Mouse (Mus musculus) right cerebral cortex, postnatal 14 days (tissue): ENCODE data around the gene Tnnt2.
A peak's percentile ranks its signal among the peaks of the same experiment; 100 is the strongest.

Source experiments
- DNase-seq: peaks from one replicate; pipeline ENCODE4 v3.0.0; 2022

The Tnnt2 gene

DNA sequence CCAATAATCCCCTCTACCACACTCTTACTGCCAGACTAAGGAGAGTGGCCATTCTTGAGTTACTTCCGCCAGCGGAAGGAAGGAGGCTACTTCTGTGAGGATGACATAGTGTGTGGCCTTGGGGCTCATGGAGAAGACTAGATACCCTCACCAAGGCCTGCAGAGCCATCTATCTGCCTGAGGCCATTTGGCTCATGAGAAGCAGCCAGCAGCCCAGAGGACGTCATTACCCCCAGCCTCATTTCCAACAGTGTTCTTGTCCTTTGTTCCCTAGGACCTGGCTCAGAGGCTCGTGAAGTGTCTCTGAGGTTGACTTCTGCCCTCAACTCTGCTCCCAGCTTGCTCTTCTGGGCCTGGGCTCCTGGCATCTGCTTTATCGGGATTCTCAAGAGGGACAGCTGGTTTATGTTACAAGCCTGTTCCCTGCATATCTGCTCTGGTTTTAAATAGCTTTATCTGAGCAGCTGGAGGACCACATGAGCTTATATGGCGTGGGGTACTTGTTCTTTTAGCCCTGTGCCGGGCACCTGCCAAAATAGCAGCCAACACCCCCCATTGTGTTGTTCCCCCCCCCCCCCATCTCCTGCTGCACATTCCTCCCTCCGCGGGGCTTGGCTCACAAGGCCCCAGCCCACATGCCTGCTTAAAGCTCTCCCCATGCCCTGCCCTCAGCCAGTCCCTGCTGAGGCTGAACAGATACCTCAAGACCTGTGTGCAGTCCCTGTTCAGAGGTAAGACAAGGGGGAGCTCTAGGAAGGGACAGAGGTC lies at the start of gene Tnnt2:
Tnnt2 (plus strand) TSS at position 639 of the 768 bp plus-strand sequence.
- DNase-seq, result no peak

DNA sequence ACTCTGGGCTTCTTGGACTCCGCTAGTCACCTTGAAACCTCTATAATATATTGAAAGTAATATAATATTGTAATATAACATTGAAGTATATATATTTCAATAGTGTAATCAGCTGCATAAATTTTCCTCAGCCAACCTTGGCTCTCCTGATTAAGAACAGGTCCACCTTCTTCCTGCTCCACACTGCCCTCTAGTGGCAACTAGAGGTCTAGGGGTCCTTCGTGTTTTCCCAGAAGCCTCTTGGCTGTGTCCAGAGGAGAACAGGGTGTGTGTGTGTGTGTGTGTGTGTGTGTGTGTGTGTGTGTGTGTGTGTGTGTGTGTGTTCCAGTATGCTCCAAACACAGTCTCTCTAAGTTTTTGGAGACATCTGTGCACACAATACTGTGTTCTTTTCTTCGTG lies 48.4 kb upstream of the Tnnt2 start:
- DNase-seq, result peak; percentile 73

DNA sequence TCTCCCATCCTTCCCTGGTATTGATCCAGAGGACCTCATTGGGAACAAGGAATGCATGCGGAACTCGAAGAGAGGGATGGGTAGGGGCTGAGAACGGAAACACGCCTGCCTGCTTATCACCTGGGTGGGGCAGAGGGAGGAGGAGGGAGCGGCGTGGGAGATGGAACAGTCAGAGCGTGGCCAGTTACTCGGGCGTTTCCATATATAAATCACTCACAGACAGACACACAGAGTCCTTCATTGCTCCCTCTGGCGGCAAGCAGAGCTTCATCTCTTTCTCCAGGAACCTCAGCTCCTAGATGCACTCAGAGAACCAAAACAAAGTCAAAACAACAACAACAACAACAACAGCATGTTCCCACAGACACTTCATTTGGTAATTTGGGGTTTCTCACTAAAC lies 47.4 kb upstream of the Tnnt2 start:
- peak; percentile 45 for DNase-seq

DNA sequence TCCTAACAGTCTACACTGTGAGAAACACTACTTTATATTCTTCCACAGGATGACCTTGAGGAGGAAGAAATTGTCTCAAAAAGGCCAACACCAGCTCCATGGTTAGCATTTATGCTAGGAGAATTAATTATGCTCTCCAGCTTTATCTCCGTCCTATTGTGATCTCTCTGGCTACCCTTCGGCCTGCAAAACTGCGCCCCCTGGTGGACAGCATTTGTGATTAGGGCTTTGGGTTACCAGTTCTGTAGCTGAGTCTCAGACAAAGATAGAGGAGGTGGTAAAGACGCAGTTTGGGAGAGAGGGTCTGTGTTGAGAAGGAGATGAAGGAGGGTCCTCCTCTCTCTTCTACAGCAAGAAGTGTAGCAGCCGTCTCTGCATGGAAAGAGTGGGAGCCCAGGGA lies 46.3 kb upstream of the Tnnt2 start:
- peak; percentile 74 for DNase-seq

DNA sequence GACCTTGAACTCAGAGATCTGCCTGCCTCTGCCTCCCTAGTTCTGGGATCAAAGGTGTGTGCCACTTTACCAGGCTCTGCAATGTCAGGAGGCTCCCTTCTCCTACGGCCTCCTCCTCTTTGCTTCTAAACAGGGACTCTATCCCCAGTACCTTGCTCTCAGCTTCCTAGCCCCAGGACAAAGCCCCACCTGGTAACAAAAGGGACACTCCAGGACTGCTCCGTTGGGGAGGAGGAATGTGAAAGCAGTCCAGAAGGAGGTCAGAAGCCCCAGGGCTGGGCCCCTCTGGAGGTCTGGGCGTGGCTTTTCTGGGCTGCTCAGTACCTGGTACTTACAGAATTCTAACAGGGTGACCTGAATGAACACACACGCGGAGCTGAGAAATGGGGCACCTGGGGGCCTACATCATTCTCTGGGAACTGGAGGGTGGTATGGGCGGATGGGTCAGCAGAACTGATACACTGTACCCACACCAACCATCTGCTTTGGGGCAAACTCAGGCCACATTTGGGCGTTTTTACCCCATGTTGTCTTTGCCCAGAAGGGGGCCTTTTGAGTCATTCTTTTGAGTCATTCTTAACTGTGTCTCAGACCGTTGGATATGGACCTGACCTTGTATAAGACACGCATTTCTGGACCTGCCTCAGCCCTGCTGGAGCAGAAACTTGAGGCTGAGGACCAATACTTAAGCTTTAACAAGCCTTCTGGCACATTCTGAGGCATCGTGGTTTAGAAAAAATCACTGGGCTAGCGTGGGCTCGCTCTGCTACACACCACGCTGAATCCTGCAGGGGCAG lies 43.8 kb upstream of the Tnnt2 start:
- no peak for DNase-seq

DNA sequence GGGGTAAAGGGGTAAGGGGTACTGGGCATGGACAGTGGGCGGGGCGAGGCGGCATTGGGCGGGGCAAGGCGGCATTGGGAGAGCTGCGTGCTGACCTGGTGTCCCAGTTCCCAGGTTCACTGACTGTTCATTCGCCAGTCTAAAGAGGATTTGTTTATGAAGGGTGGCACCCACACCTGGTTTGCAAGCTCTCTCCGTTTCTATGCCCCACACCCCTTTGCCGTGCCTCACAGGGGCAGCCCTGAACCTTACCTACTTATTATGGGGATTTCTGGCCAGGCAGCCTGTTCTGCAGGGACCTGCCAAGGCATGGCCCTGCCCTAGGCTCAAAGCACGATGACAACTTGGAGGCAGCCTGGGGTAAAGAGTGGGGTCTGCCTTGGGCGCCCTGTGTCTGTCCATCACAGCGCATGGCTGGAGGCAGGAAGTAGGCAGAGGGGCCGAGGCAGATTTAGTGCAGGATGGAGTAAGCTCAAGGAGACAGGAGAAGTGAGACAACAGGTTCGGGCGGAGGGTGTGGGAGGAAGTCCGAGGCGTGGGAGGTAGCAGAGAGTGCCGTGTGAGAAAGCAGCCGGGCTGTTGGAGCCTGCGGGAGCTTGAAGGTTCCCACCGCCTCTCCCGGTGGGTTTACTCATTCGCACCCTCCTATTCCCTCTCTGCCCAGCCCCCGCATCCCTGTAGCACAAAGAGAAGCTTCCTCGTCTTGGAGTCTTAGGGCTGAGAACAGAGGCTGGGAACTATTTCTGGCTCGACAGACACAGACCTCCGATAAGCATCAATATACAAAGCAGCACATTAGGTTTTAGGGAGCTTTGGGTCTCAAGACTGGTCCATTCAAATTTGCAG lies 42.6 kb upstream of the Tnnt2 start:
- peak; percentile 59 for DNase-seq

DNA sequence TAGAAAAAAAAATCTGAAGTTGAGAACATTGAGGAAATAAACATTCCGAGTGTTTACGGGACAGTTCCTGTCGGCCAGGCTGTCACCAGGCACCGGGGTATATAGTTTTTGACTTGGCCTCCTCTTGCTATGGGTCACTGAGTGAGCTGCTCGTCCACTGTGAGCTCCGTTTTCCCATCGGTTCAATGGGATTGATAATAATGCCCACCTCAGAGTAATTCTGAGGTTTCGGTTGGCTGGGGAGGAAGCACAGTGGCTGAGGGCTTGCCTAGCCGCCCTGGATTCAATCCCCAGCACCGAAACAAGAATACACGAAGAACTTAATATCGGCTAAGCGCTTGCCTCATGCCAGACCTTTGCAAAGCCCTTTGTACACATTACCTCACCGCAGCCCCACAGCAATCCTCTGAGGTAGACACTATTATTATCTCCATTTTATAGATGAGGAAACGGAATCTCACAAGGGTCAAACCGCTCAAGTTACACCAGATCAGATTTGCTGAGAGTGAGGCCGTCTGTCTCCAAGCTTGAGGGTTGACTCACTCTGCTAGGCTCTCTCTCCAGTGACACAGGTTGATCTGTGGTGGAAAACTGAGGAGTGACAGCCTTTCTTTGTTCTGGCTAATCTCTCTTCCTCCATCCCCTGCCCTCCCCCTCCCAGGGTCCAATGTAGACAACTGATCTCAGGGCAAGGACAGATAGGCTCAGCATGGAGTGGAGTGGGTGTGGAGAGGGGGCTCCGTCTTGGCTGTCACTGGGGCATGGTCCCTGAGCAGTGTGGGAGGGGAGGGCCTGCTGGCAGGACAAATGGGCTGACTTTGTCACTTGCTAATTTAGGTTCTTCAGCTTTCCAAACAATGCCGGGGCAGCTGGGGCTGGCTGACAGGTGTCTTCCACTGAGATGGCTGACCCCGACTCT lies 41.7 kb upstream of the Tnnt2 start:
- DNase-seq, result no peak

DNA sequence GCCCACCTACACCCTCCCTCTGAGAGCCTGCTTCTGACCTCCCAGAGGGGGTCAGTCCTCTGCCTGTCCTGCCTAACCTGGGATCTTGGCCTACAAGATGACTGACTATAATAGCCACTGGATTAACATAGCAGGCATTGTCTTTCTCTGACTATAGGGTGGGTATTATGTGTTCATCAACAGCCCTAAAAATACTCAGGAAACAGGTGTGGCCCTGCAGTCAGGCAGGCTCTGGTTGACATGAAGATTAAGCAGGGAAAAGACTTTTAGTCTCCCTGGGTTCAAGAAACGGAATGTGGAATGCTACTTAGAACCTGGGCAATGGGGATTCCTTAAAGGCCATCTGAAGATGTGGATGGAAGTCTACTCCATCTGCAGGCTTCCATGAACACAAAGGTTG lies 37.7 kb upstream of the Tnnt2 start:
- DNase-seq, result no peak

DNA sequence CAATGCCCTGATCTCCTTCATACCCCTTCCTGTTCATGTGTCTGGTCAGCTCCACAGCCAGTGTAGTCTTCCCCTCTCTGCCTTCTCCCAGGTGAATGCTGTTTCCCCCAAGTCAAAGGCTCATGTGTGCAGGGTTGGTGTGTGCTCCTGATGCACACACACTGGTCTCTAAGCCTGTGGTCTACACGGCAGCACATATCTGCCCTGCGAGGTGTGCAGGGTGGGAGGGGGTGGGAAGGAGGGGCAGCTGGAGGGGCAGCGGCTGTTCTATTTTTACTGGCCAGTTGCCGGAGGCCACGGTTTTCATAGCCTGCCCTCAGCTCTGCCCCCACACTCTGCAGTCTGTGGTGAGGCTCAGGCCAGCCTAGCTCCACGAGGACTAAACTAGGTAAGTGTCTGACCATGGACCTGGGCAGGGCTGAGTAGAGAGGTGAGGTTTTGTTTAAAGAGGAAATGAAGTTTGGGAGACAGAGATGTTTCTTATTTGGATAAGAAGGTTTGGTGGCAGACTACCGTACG lies 37.0 kb upstream of the Tnnt2 start:
- DNase-seq, result no peak

DNA sequence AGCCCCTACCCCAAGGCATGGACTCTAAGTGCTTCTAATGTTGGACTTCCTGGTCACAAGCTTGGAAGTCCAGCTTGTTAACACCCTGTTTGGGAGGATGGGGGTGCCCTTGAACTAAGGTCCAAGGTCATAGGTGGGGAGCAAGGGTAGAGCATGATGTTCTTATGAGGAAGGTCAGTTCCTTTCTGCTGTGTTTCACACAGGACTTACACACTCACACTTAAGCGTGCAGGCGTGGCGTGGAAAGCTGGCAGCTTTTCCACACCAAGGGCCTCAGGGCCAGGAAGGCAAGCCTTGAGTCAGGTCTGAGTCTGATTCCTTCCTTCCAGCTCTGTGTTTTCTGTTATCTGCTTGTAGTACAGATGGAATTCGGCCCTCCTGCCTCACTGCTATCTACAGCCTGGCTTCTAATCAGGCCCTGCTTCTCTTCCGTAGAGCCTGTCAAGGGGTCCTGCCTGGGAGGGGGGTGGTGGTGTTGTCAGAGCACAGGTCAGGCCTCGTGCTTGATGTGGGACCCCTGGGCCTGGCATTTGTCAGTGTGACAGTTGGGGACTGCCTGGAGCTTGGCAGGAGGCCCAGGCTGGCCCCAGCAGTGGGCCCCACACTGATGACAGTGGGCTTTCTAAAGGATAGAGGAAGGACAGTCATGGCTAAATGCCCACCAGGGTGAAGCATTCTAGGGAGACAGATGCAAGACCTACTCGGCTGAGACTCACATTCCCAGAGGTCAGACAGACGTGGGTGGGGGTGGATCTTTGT lies 35.8 kb upstream of the Tnnt2 start:
- no peak for DNase-seq

DNA sequence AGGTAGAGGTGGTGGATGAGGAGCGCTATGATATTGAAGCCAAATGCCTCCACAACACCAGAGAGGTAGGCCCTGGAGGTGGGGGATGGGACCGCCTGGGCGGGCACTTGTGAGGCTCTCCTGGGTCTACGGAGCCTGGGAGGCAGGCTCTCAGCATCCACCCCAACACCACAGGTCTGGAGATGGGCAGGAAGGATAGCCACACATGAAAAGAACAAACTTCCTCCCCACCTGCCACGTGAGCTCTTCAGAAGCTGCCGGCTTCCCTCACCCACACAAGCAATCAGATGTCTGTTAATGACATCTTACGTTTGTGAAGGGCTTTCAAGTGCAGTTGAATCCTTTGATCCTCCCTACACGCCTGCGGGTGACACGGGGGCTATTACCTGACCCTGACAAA lies 28.6 kb upstream of the Tnnt2 start:
- no peak for DNase-seq

DNA sequence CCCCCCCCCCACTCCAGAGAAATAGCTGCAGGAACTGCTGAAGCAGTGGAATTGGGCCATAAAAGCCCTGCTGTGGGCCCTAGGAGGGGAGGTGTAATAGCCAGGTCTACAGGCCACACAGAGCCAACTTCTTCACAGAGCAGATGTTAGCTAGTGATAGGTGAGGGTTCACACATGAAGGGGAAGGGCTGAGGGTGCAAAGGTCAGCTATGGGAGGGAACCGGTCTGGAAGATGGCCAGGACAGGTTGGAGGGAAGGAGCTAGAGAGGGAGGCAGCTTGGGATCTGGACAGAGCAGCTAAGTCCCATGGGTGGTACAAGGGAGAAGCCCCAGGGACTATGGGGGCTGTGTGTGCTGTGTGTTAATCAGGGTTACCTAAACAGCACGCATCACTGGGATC lies 26.0 kb upstream of the Tnnt2 start:
- DNase-seq, result no peak

DNA sequence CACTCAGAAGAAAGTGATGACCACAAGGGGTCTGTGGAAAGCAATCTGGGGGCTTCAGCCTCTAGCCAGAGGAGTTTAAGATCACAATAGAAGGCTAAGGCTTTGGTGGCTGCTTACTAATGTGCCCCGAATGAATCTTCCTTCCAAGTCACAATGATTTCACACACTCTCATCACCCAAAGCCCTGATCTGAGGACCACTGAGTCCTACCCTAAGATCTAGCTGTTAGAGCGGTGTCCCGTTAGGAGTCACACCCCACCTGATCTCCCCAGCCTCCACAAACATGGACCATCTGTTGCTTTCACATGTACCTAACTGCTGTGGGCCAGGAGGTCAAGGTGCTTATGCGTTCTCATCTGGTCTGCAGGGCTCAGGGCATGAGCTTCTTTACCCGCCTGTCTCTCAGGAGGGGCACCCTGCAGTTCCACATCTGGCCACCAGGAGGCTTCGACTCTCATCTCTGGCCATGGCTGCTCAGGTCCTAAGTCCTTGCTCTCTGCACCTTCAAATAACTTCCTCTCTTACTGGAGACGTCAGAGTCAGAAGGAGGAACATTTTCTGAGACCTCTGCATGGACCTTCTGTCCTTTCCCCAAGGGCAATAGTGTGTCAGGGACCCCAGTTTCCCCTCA lies 25.0 kb upstream of the Tnnt2 start:
- DNase-seq, result peak; percentile 87

DNA sequence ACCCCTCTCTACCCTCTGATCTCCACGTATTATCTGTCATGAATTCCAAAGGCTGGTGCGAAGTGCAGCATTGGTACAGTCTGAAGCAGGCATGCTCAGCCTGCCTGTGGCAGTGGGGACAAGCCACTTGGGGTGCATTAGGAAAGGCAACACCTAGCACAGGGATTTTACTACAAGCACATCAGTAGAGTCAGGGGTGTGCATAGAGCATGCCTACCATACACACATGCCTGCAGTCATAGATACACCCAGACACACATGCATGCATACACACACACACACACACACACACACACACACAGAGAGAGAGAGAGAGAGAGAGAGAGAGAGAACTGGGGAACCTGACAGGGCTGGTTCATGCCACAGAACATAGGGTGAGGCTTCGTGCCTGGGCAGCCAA lies 23.9 kb upstream of the Tnnt2 start:
- no peak for DNase-seq

DNA sequence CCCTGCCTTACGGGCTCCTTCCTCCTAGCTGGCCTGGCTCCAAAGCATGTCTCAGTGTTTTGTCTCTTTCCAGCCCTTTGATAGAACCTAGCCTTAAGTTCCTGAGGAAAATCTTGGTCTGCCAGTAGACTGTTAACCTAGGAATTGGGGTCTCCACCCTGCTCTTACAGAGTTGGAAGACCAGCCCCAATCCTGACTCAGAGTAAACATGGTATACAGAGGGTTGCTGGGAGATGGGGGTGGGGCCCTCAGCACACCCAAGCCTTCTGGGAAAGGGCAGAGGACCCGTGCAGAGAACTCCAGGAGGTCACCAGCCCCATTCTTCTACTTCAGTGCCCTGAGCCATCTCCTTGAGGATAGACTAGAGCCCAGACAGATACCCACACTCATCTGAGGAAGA lies 23.5 kb upstream of the Tnnt2 start:
- no peak for DNase-seq

DNA sequence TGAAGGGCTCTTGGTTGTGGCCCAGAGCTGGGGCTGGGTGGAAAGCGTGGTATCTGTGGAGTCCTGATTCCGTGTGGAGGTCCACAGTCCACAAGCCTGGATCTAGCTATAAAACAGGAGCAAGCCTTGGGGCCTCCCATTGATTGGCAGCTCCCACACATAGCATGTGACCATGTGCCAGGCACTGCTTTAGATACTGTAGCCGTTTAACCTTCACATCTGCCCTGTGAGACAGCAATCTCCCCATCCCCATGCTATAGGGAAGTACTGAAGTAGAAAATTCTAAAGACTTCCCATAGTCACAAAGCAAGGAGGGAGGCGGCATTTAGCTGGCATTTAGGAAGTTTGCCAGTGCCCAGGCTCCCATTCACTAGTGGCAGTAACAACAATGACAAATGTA lies 23.1 kb upstream of the Tnnt2 start:
- no peak for DNase-seq

DNA sequence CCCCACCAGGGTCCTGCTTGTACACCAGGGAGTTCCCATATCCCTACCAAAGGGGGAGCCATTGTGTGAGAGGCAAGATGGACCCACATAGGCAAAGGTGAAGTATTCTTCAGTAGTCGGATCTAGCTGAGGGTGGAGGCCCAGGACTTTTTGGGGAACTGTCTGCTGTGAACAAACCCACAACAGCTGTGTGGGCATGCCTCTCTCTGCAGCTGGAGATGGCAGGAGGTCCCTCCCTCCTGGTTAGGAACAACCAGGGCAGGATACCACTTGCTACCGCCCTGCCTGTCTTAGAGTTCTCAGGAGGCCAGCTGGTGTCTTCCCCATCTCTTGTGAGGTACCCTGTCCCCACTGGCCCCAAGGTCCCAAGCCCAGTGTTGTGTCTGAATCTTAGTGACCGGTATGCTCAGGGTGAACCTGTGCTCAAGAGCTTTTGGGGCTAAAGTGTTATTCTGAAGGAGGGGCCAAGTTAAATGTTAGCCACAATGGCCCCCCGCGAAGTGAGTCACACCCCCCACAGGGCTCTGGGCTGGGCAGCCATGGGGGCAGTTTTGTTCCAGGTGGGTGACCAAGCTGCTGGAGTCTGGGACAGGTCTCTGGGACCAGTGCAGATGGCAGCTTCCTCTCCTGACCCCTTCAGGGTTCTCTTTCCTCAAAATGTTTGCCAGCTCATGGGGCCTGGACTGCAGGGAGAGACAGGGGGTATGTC lies 22.3 kb upstream of the Tnnt2 start:
- no peak for DNase-seq

DNA sequence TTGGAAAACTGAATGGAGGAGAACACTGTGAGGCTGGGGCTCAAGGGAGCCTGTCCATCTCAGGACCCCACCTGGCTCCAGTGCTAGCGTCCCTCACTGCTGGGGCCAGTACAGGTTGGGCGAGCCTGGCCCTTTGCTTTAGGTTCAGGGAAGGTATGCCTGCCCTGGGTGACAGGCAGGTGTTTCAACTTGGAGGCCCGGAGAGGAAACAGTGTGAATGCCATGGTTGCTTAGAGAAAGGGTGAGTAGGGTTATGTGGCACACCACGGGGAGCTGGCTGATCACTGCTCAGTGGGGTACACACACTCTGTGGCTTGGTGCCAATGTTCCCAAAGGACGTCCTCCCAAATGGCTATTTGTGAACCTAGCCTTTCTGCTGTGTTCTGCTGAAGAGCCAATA lies 21.6 kb upstream of the Tnnt2 start:
- no peak for DNase-seq

DNA sequence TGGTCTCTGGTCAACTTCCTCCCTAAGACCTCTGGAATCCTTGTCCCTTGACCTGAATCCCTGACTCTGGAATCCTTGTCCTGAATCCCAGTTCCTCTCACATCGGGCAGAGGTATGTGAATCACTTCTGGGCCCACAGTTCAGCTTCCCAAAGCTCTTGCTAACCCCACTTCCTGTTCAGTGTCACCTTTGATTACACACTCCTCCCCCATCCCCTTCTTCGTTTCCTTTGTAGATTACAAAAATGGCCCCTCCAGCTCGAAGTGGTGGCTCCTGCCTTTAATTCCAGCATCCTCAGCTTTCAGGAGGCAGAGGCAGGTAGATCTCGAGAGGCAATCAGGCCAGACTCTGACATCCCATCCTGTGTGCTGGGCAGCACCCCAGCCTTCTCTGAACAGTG lies 18.6 kb upstream of the Tnnt2 start:
- no peak for DNase-seq

DNA sequence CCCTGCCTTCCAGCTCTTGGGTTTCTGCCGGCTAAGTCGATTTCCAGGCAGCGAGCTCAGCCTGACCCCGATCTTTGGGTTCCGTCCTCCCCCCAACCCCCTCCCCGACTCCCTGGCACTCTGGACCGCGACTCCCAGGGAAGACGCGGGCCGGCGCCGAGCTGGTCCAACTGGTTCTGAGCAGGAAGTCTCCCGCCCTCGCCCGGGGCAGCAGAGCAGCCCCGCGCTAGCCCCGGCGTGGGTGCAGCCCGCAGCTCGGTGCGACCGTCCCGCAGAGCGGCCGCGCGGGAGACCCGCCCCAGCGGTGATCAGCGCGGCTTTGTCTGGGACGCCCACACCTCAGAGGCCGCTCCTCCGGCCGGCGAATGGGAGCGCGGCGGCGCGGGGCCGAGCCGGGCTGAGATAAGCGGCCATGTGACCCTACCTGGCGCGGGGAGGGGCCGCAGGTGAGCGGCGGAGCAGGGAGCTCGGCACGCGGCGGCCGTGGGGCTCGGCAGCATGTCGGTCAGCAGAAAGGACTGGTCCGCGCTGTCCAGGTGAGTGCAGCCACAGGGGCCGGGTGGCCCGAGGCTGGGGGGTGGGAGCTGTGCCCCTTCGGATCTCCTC lies 17.6 kb upstream of the Tnnt2 start, which contains the start of gene Lad1:
Lad1 (plus strand) TSS at position 118 of the 606 bp plus-strand sequence.
- DNase-seq, result no peak
